Mouse (Mus musculus): ENCODE results near the gene Tuba1c.

- TF ChIP-seq CHD2 (IDR thresholded peaks at IDR 0.05; ENCODE audit: low read depth, low read length) (no peak), HCFC1 (IDR thresholded peaks at IDR 0.05; ENCODE audit: borderline replicate concordance, insufficient read depth, low read length) (no peak), ZC3H11A (IDR thresholded peaks at IDR 0.05; ENCODE audit: borderline replicate concordance, low read depth, low read length) (no peak), ZNF384 (IDR thresholded peaks at IDR 0.05; ENCODE audit: low read depth, low read length) (no peak)
Measured at GRCm38 (mm10) chr15:99017355-99017761, 12.3 kb upstream of the Tuba1c start.

Measured in ES-E14 (cell line).